Mouse (Mus musculus) Patski (cell line): ENCODE data around the gene D6Wsu163e. TPM values are rescaled to one million over a fixed set of nuclear protein-coding genes. Genes with fewer than 3 reads are reported as not detected.

Experiments
- ATAC-seq: fragments of 100-300 bp; one replicate; pipeline ENCODE4 v1.8.0; 2021
- CTCF ChIA-PET: fragments of 350-600 bp; sonication (Branson Sonifier 250); formaldehyde crosslinking; loops from one replicate; lab custom pipeline; 2022; ENCODE audit warnings: inconsistent platforms; lab: Charles Lee
- POLR2A ChIA-PET: fragments of 350-600 bp; sonication (Branson Sonifier 250); formaldehyde crosslinking; loops from one replicate; lab custom pipeline; 2022; ENCODE audit warnings: antibody characterized with exemption, inconsistent platforms; lab: Charles Lee
- DNase-seq: peaks from one replicate; pipeline ENCODE4 v3.0.0-alpha.2; 2011; ENCODE audit warnings: low read depth, low spot score
- H3K27me3 ChIP-seq: fragments of 371-371 bp; one replicate; pipeline ENCODE4 v1.5.1; 2021
- CTCF ChIP-seq: fragments of 100-300 bp; IDR thresholded peaks from one replicate; pipeline ENCODE4 v1.5.1; 2021
- in situ Hi-C: fragments of 300-500 bp; cut with MboI; formaldehyde crosslinking; loops from 3 replicates; pipeline ENCODE4 v1.11.1; 2018; ENCODE audit warnings: low pct_unique_long_range_greater_than_20kb, mixed read lengths
- polyA plus RNA-seq: library from polyadenylated mRNA; unstranded; gene quantifications from one replicate; pipeline ENCODE4 v1.2.3, GENCODE M21; 2021

D6Wsu163e gene
- polyA plus RNA-seq, 1 experiment from 2014 or later = 26.6 TPM

GRCm38 (mm10) chr6:127005646-127006045, 65.9 kb downstream of the D6Wsu163e start:
- ChIA-PET CTCF (no interaction called here), POLR2A (interaction anchor here (0.6 kb wide), 1 partner anchor 332 kb away, joined by 4 read pairs; no protein-coding TSS in a partner anchor)
- ATAC-seq (no peak), DNase-seq (no peak)
- in situ Hi-C loops = no loop called here
- H3K27me3 ChIP-seq = peaks cover 16% of the 10 kb centered on the region
- TF ChIP-seq CTCF = no peak

GRCm38 (mm10) chr6:127006551-127006950, 66.8 kb downstream of the D6Wsu163e start:
- in situ Hi-C loops = no loop called here
- no peak for TF ChIP-seq CTCF
- POLR2A ChIA-PET = no interaction called here
- H3K27me3 ChIP-seq = peaks cover 14% of the 10 kb centered on the region
- ATAC-seq (no peak), DNase-seq (no peak)
- CTCF ChIA-PET = interaction anchor here (1.5 kb wide), 1 partner anchor 74 kb away, joined by 3 read pairs; no protein-coding TSS in a partner anchor

GRCm38 (mm10) chr6:127010021-127010420, 70.3 kb downstream of the D6Wsu163e start:
- no peak for TF ChIP-seq CTCF
- POLR2A ChIA-PET = no interaction called here
- H3K27me3 ChIP-seq = peaks cover 16% of the 10 kb centered on the region
- in situ Hi-C loops = no loop called here
- no peak for DNase-seq
- CTCF ChIA-PET = interaction anchor here (1.5 kb wide), 1 partner anchor 12 kb away, joined by 4 read pairs; no protein-coding TSS in a partner anchor
- no peak for ATAC-seq

GRCm38 (mm10) chr6:127011947-127012535, 72.3 kb downstream of the D6Wsu163e start:
- DNase-seq (no peak), ATAC-seq (no peak)
- CTCF ChIA-PET = interaction anchor here (1.2 kb wide), 1 partner anchor 56 kb away, joined by 3 read pairs; no protein-coding TSS in a partner anchor
- in situ Hi-C loops = no loop called here
- H3K27me3 ChIP-seq = peaks cover 6% of the 10 kb centered on the region
- POLR2A ChIA-PET = no interaction called here
- no peak for TF ChIP-seq CTCF

GRCm38 (mm10) chr6:127014906-127015770, 75.4 kb downstream of the D6Wsu163e start, which contains the start of gene Fgf6:
Gene Fgf6 (plus strand): TSS chr6:127015586.
- DNase-seq (no peak), ATAC-seq (no peak)
- TF ChIP-seq CTCF = no peak
- CTCF ChIA-PET = no interaction called here
- in situ Hi-C loops = no loop called here
- POLR2A ChIA-PET = no interaction called here
- H3K27me3 ChIP-seq = peaks cover 6% of the 10 kb centered on the region

DNA sequence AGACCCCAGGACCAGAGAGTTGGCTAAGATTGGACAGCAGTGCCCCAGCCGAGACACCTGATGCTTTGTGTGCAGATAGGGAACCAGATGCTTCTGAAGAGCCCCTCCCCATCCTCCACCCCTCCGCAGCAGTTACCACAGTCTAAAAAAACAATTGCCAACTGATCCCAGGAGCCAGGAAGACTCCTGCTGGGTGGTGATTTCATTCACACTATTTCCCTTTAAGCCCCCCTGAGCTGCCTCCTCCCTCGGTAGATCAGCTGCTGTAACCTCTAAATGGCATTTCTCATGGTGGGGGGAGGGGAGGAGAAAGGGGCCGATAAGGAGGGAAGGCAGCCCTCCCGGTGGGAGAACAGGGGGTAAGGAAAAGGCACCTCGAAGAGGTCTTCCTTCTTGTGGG, 79.5 kb downstream of the D6Wsu163e start:
- POLR2A ChIA-PET = no interaction called here
- ATAC-seq (peak; percentile 4), DNase-seq (no peak)
- no peak for TF ChIP-seq CTCF
- CTCF ChIA-PET = no interaction called here
- H3K27me3 ChIP-seq = peaks cover 10% of the 10 kb centered on the region
- in situ Hi-C loops = no loop called here

- CTCF ChIA-PET = no interaction called here
- no peak for ATAC-seq
- H3K27me3 ChIP-seq = peaks cover 12% of the 10 kb centered on the region
- POLR2A ChIA-PET = no interaction called here
- TF ChIP-seq CTCF = no peak
- in situ Hi-C loops = no loop called here
- DNase-seq = no peak
Observed at GRCm38 (mm10) chr6:127020431-127020830, 80.7 kb downstream of the D6Wsu163e start.

GRCm38 (mm10) chr6:127024836-127025235, 85.1 kb downstream of the D6Wsu163e start:
- CTCF ChIA-PET = no interaction called here
- in situ Hi-C loops = no loop called here
- DNase-seq = no peak

More at GRCm38 (mm10) chr6:127024836-127025235, 85.1 kb downstream of the D6Wsu163e start:
- peaks cover 22% of the 10 kb centered on the region for H3K27me3 ChIP-seq
- POLR2A ChIA-PET = no interaction called here
- ATAC-seq = no peak
- no peak for TF ChIP-seq CTCF

Other genes starting within 250 kb of the D6Wsu163e start
- 0.05 TPM for gene Kcna6, start 199.3 kb upstream of the D6Wsu163e start, polyA plus RNA-seq
- 183 TPM for gene Ndufa9, start 90.8 kb upstream of the D6Wsu163e start, polyA plus RNA-seq
- not detected for gene Akap3, start 86.9 kb upstream of the D6Wsu163e start, polyA plus RNA-seq
- not detected for gene Dyrk4, start 18.1 kb upstream of the D6Wsu163e start, polyA plus RNA-seq
- gene Rad51ap1, start 375 bp upstream of the D6Wsu163e start, polyA plus RNA-seq = 14.4 TPM
- not detected for gene Fgf6, start 75.6 kb downstream of the D6Wsu163e start, polyA plus RNA-seq
- 0.08 TPM for gene Fgf23, start 132.9 kb downstream of the D6Wsu163e start, polyA plus RNA-seq
- 14.4 TPM for gene Tigar, start 169.6 kb downstream of the D6Wsu163e start, polyA plus RNA-seq
- gene Ccnd2, start 212.2 kb downstream of the D6Wsu163e start, polyA plus RNA-seq = 89.6 TPM